Mouse (Mus musculus): ENCODE measurements around the gene Tas2r117. TPM values are rescaled to one million over a fixed set of nuclear protein-coding genes. Genes with fewer than 3 reads are reported as not detected.

Tas2r117 gene
- total RNA-seq (2021) = not detected in 2 replicates
- long read RNA-seq, experiment 1 = 0 reads
- long read RNA-seq, experiment 2 = 0 reads

DNA sequence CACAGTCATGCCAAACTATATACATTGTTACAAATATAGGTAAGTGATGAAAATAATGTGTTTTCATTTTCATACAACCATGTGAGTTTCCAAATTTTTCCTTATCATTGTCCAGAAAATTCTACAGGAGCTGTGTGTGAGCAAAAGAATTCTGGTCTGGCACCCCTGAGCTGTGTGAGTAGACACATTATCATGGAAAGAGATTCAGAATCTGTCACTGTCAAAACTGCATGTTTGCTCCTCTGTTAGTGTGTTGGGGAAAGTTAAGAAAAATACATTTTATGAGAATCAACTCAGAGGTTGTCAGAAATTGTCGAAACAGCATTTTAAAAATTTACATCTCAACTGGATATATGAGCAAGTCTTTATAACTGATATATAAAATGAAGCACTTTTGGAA lies at the start of gene Tas2r117:
TSS of gene Tas2r117 (plus strand) at position 301 of the 400 bp plus-strand sequence.
- no peak for DNase-seq

- DNase-seq = no peak
These were observed 48.2 kb upstream of the Tas2r117 start, which contains the start of gene Tas2r124 for GRCm38 (mm10) chr6:132754430-132754829. Gene Tas2r124, plus strand, starts transcription at chr6:132754730.

DNA sequence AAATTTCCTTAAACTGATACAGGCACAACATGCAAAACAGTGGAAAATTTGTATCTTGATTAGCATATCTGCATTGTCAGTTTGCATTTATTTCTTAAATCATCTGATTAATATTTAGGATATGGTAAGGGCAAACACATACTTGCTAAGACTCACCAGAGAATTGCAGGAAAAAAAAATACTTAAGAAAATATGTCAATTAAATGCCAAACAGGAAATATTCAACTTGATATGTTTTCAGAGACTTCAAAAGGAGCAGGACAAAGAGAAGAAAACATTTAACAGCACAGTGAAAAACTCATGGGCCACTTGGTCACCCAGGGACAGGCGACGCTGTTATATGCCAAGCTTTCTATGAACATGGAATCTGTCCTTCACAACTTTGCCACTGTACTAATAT lies 40.8 kb upstream of the Tas2r117 start, which contains the start of gene Tas2r102:
TSS of gene Tas2r102 (plus strand) at position 301 of the 400 bp plus-strand sequence.
- DNase-seq = no peak

DNA sequence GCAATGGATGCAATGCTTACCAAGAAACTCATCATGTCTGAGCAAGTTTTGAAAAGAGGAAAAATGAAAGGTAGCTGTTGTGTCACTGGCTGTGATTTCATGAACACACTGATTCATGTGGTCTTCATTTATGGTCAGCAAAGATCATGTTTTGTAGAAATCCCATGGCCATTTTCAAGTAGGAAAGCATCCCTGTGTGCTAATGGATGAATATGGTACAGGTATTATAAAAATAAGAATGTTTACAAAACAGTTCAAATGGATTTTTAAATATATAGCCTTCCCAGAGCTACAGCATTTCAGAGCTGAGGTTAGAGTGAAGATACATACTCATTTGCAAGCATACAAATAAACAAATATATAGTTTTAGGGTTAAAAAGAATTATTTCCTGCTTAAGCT lies 24.6 kb upstream of the Tas2r117 start, which contains the start of gene Tas2r136:
TSS of gene Tas2r136 (minus strand) at position 101 of the 400 bp plus-strand sequence.
- DNase-seq = no peak

GRCm38 (mm10) chr6:132795393-132795792 lies 7.2 kb upstream of the Tas2r117 start:
- no peak for DNase-seq

GRCm38 (mm10) chr6:132846842-132847241 lies 44.2 kb downstream of the Tas2r117 start, which contains the start of gene Tas2r123:
Gene Tas2r123, plus strand, starts transcription at chr6:132847142.
- no peak for DNase-seq

Other genes starting within 250 kb of the Tas2r117 start
- gene Prh1, start 233.0 kb upstream of the Tas2r117 start, total RNA-seq (2021) = not detected in 2 replicates
- gene Prp2, start 206.9 kb upstream of the Tas2r117 start, total RNA-seq (2021) = not detected in 2 replicates
- gene A630073D07Rik, start 151.3 kb upstream of the Tas2r117 start, total RNA-seq (2021) = not detected in 2 replicates
- not detected in 2 replicates for gene Tas2r120, start 145.9 kb upstream of the Tas2r117 start, total RNA-seq (2021)
- not detected in 2 replicates for gene Tas2r121, start 101.8 kb upstream of the Tas2r117 start, total RNA-seq (2021)
- not detected in 2 replicates for gene Tas2r122, start 90.9 kb upstream of the Tas2r117 start, total RNA-seq (2021)
- gene Tas2r115, start 64.8 kb upstream of the Tas2r117 start, total RNA-seq (2021) = not detected in 2 replicates
- not detected in 2 replicates for gene Tas2r124, start 48.1 kb upstream of the Tas2r117 start, total RNA-seq (2021)
- gene Tas2r102, start 40.7 kb upstream of the Tas2r117 start, total RNA-seq (2021) = not detected in 2 replicates
- gene Tas2r136, start 24.7 kb upstream of the Tas2r117 start, total RNA-seq (2021) = not detected in 2 replicates
- gene Tas2r123, start 44.3 kb downstream of the Tas2r117 start, total RNA-seq (2021) = not detected in 2 replicates
- gene Tas2r116, start 52.6 kb downstream of the Tas2r117 start, total RNA-seq (2021) = not detected in 2 replicates
- gene Tas2r110, start 65.2 kb downstream of the Tas2r117 start, total RNA-seq (2021) = not detected in 2 replicates
- not detected in 2 replicates for gene Tas2r113, start 90.2 kb downstream of the Tas2r117 start, total RNA-seq (2021)
- not detected in 2 replicates for gene Tas2r125, start 106.8 kb downstream of the Tas2r117 start, total RNA-seq (2021)
- gene Tas2r129, start 148.3 kb downstream of the Tas2r117 start, total RNA-seq (2021) = not detected in 2 replicates
- gene Tas2r131, start 155.1 kb downstream of the Tas2r117 start, total RNA-seq (2021) = not detected in 2 replicates
- not detected in 2 replicates for gene Tas2r109, start 178.1 kb downstream of the Tas2r117 start, total RNA-seq (2021)
- not detected in 2 replicates for gene Tas2r103, start 234.3 kb downstream of the Tas2r117 start, total RNA-seq (2021)